Mouse (Mus musculus): ENCODE data around the gene Dst.

Gene Dst

DNA sequence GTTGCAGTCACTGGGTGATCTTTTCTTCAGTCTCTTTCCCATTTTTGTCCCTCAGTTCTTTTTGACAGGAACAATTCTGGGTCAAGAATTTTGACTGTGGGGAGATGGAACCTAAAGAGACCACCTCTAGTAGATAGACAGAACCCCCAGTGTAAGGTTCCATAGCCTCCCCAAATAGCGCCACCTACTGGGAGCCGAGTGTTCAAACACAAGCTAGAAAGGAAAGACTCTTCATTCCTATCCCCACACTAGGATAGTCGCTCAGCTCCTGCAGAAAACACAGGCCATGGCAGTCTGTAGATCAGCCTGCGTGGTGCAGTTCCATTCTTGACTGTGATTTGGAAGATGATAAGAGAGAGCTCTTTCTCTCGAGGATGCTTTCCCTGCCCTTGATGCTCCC, 160.3 kb downstream of the Dst start:
- DNase-seq, result no peak

DNA sequence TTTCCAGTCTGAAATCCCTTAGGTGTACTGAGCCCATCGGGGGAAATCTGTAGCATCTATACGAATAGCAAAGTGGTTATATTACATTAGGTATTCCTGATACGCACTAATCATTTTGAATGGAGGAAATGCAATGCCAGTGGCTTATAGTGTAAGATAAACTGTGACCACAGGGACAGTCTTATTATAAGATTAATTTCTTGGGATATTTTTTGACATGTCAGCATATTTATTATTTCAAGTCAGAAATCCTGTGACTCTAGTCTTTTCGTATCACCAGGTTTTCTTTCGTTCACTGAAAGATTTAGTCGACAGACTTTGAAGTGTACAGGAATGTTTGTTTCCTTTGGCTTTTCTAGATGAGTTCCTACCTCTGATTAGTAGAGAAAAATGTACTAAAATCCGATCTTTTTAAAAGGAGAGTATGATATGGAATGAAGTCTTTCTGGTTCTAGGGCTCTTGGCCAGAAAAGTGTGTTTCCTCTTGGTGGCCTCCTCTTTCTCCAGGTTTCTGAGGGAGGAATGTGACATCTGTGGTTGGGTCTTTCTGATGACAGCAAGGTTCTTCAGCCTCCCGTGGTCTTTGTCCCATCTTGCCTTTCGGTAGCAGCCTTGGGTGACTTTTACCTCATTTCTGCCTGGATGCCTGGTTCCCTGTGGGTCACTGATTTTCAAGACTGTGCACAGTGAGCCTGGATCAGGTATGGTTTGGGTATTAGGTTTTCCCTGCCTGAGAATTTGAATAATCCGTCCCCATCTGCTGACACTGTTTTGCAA, 161.7 kb downstream of the Dst start:
- DNase-seq, result no peak

DNA sequence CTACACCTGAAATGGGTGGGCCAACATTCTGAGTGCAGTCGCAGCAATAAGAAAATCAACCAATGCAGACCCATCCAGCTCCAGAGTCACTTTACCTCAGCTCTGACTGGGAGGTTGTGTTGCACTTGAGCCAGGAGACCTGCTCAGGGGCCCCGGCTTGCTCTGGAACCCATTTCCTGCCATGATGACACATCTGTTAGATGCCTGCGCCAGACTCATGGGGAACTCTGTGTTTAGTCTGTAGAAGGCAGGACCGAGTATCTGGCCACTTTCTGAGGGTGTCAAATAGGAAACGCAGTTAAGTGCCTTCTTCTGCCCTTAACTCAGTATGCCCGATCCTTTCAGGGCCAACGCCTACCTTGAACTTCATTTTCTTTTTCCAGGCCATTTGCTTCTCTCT, 162.4 kb downstream of the Dst start:
- DNase-seq, result no peak

DNA sequence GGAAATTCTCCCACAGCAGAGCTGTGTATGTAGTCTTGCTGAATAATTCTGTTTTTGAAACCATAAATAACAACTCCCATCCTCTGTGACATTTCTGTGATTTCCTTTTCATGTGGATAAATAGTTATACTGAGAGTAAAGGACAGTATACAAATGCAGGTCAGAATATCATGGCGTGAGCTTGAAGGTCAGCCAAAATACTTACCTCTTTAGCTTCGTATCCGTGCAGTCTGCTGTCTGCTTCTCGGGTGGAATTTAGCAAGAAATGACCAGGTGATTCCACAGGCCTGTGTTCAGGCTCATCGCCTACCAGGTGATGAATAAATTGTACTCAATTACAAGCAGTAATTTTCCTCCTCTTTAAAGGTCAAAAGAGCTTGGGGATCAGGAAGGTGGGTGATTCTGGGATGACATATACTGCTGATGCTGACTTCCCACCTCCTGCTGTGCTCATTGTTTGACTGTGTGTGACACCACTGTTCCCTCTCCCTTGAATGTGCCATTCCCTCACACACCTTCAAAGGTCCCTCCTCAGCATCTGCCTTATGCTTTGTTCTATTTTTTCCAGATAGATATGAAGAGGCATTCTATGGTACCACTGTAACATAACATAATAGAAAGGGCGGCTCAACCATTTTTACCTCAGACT, 163.1 kb downstream of the Dst start:
- no peak for DNase-seq

DNA sequence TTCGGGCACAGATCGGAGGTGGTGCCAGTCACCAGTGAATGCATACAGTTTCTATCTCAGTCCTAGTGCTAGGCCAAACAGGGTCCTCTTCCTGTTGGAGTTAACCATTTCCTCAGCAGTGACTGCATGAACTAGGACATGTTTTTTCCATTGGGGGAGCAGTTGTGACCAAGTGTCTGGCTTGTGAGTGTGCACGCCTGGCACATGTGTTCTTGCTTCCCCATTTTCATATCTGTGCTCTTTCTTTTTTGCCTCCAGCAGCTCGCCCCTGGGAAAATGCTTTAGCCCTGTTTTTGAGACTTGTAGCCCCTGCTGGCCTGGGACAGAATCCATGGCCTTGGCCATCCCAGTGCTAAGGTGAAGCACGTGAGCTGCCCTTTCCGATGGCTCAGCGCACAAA, 164.2 kb downstream of the Dst start:
- no peak for DNase-seq

DNA sequence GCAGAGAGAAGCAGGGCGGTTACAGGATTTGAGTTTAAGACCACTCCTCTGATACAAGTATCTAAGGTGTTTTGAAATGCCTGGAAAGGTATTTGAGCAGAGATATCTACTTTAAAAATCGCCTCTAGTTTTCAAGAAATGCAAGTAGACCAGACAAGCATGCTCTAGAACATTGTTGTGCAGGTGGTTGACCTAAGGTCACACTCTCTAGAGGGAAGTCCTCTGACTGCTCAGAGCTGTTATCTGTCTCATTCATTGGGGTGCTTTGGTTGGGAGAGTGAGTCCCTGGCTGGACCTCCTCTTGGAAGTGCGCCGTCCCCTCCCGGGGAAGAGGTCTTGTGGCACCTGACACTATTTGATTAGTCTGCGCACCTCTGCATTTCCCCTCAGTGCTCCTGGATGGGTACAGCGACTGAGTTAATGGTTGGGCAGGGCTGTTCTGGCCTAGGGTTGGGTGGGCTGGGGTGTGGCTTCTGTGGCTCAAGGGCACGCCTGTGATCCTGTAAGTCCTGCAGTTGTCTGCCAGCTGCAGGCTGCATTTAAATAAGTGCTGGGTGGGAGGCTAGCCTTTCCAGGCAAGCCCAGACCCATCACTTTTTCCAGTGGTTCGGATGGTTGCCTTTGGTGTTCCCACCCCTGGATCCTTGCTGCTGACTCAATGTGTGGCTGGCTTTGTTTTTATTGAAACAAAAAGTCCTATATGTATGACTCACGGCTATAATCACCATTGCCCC, 165.6 kb downstream of the Dst start:
- DNase-seq, result peak in 1 of 2 experiments; percentile 26

DNA sequence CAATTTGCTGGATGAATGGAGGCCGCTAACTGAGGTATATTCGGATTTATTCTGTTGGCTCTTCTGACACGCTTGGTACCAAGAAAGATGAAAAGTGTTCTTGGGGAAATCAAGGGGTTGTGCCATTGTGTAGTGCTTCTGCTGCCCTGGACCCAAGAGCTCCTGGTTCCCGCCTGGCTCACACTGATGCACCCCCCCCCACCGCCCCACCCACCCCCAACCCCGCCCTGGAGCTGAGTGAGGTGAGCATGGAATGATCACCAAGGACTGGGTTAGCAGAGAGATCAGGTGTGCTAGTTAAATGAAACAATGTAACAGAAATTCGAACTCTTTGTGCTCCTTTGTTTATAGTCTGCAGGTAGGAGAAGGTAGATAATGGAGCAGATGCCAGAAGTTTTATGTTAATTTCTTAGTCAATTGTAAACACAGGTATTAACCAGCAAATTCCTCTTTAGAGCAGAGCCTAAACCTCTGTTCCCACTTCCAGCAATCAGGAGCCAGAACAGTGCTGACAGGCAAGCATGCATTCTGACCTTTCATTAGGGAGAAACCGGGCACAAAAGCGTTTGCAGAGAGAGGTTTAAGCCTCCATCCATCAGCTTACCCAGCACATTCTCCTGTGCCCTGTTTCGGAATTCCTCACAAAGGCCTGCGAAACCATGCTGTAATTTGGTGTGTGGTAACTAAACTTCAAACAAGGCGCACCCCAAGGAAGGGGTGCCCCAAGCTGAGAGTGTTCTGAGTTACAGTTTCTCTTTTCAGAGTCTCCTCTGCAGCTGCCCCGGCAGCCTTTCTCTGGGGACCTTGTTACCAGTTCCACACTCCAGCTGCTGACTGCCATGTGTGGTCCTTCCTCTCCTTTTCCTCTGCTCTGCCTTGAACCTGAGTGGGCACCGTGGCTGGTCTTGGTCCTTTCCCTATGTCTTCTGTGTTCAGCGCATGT, 166.5 kb downstream of the Dst start:
- no peak for DNase-seq

DNA sequence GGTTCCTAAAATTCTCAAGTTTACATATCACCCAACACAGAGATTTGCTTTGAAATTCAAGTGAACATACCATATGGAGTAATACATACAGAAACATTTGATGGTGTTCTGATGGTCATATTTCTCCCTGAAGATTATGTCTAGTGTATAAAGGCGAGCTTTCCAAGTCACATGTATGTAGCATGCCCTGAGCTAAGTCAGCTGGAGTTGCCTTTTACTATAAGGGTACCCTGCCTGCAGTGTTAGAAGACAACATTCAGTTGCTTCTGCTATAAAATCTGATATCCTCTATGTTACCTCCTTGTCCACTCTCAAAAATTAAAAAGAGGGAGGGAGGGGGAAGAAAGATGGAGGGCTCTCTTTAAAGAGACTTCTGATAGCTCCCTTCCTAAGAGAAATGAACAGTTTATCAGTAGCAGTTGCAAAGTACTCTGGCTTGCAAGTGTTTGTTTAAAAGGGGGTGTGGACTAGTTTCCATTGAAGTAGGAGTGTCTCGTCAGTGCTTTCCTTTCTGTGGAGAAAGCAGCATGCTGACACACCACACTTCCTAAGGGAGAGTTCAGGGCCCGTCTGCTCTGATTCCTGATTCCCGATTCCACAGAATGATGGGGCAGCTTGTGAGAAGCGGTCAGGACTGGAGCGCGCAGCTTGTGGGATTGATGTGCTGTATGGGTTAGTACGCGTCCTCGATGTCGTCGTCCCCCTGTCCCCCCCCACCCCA, 168.8 kb downstream of the Dst start:
- no peak for DNase-seq

DNA sequence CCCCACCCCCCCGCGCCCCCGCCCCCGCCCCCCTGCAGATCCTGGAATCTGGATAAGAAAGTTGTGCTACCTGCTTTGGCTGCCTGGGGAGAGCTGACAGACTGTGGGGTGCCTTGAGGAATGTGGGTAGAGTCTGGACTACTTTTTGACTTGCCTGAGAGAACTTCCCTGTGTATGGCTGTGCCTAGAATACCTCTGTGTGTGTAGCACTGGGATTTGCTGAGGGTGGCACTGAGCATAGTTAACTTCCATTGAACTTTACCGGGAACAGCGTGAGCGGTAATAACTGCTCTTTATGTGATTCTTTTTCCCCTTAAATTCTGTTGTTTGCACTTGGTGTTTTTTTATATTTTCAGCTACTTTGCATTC, 169.4 kb downstream of the Dst start:
- DNase-seq, result no peak

DNA sequence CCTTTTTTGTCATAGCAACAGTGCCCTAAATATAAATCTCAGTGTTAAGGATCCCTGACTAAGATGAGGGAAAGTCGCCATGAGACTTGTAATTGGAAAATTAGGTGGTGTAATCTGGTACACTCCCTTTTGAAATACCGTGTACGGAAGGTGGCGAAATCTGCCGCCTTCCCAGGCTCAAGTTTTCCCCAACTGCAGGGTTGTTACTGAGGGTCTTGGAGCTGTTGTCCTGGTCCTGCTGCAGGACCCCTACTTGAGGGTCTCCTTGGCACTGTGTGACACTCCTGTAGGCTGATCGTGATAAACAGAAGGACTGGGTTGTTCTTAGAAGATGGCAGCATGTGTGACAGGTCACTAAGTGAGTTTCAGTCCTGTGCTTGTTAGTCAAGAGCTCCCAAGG, 169.9 kb downstream of the Dst start:
- DNase-seq, result no peak

DNA sequence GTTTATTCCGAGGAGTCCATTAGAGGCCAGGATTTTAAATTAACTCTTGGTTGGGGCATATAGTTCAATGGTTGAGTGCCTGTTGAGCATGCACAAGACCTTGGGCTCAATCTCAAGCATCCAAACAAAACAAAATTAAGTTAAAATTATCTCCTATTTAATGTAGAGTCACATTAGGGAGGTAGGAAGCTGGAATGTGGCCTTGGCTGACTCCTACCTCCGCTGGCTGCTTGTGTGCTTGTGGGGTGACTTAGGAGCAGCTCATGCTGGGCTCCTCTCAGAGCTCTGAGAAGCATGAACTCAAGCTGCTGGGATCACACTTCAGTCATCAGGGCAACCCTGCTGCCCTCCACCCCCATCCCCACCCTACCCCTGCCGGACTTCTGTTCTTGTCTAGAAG, 181.0 kb downstream of the Dst start:
- no peak for DNase-seq

DNA sequence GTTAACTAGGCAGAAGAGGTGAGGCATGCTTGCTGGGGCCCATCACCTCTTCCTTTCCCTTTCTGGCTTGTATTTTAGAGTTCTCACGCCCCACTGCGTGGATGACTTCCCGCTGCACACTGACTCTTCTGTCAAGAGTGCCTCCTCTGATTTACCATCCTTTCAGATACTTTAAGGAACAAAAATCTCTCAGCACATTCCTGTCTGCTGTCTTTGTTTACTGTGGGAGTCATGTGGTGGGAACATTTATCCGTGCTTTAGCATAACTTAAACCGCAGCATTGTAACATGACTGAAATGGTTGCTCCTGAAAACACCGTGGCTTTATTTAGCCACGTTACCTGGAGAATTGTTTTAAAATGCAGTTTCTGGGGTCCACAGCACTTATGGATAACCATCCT, 182.7 kb downstream of the Dst start:
- no peak for DNase-seq

DNA sequence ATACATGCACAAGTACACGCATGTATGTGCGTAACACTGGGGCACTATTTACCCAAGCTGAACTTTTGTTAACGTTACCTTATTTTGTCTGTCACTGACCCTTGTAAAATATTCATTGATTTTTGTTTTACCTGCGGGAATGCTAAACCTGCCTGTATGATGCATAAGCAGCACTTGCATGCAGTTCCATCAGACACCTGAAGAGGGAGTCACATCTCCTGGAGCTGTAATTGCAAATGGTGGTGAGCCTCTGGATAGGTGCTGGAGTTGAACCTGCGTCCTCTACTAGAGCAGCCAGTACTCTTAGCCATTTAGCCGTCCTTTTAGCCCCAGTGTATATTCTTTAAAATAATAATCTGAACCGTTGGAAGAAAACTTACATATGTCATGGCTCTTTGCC, 185.6 kb downstream of the Dst start:
- no peak for DNase-seq

DNA sequence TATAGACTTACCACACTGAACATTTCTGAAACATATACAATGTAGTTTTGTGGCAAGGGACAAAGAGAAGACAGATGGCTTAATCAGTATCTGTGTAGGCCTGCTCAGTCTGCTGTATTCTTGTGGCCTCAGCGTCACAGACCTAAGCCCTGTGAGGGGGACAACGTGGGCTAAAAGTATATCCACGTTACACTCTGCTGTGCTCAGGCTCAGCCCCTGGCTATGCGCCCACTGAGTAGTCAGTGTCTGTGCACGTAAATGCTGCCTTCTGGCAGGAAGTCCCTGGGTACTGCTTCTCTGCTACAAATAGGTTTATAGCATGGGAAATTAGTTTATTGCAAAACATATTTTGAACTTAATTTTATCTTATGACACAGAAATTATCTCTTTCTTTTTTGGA, 186.3 kb downstream of the Dst start:
- DNase-seq, result no peak

DNA sequence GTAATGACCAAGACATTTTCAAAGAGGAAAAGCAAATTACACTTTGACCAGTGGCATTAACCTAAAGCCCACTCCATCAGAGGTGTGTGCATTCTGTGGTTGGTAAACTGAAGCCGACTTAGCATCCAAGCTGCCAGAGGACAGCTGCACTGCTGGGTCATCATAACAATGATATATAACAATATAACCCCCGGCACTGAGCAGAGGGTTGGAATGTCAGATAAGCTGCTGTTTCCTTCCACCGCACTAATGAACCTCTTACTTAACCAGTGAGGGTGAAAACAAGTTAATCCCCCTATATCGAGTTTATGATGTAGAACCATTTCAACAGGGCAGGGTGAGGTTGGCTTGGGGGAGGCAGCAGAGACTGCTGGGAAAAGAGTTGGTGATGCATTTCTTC, 187.1 kb downstream of the Dst start:
- DNase-seq, result no peak

DNA sequence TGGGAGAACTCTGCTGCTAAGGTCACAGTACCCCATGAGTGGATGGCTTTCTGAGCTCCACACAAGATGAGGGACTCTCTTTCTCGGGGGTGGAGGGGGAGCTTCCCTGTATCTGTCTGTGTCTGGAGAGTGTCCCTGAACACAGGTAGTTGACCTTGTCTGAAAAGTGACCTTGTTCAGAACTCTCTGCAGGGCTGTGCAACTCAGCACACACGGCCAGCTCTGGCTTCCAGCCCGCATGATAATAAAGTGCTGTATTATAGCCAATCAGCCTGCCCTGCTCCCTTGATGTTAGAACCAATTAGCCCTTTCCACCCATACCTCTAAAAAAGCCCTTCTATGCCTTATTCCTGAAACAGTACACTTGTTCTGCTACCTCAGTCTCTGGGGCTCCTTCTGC, 188.9 kb downstream of the Dst start:
- no peak for DNase-seq

DNA sequence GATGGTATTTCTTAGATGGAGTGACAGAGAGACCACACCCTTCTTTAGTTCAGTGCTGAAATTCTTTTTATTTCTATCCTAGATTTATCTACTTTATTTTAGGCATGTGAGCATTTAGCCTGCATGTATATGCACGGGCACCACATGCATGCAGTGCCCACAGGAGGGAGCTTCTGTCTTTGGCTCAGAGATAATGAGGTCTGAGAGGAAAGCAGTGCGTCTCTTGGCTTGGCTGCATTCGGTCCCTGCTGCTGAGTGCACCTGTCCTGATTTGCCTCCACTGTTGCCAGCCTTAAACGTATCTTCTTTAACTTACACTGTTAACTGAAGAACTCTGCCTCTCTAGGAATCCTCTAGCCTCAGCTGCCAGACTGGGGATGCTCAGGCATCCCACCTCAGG, 189.6 kb downstream of the Dst start:
- no peak for DNase-seq

DNA sequence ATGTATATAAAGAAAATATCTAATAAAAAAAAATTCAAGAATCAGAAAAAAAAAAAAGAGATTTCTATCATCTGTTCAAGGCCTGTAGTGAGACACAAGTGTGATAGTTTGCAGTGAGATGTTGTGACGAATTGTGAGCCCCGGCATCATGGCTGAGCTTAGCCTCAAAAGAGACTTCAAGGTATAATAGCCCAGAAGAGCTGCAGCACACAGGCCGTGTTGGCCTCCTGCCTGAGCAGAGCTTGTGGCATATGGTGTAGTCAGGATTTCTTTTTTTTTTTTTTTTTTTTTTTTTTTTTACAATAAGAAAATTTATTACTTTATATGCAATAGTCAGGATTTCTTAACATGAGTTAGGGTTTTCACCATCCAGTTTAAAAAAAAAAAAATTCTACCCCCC, 191.4 kb downstream of the Dst start:
- DNase-seq, result no peak

DNA sequence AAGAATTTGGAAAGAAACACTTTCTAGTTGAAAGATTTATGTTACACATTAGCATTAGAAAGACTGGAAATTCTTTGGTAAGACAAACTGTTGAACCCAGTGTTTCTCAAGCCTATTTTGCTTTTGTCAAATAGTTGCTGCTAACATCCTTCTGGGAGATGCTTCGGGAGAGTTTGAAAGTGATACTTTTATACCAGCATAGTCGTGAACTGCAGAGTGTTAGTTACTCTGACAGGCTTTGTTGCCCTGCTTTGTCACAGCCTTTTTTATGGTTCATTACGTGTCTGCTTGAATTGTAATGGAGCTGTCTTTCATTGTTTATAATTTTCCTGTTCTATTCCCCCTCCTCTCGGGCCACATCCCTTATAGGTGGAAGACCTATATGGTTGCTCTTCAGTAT, 192.4 kb downstream of the Dst start:
- DNase-seq, result no peak

DNA sequence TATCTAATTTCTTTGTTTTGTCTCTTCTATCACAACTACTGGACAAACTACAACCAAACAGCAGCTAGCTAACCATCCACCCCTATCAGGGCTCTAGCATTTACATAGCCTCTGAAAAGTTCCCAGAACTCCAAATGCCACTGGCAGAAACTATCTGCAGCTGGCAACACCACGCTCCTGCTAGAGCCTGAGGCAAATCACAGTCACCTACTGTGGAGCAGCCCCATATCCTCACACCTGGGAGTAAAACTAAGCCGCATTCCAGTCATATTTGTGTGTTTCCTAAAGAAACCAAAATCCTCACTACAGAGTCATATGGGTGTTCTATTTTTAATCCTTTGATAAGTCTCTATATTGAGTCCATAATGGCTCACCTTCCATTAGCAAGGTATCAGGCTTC, 194.6 kb downstream of the Dst start:
- no peak for DNase-seq

DNA sequence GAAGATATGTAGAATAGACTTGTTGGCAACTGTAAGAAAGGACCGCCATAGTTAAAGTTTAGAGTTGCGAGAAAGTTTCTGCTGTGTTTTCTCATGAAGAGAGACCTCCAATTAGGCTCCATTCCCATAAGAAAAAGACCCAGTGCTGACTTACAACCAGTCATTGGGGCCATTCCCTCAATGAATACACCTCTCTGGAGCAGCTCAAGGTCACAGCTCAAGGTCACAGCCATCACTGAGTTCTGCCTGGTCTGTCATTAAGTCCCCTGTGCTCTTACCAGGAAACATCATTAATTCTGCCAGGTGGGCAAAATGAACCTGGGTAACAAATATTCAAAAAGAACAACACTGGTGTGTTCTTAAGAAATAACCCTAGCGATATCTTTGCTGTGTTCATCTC, 195.2 kb downstream of the Dst start:
- no peak for DNase-seq

DNA sequence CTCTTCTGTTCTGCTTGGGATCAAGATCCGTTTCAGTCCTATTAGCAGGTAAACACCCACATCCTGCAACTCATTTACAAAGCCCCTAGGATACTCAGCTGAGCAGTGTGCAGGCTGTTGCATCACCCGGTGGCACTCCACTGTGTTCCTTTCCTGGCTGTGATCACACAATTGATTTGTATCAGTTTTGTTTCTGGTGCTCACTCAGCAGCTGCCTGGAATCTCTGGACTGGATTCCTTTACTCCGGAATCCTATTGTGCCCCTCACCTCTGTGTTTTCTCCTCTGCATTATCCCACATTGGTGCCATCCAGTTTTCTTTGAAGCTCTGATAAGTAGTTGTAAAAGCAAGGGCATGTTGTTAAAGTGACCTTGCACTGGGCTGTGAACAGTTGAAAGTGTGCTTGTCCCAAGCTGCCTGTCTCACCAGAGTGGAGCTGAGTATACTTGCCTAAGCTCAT, 195.7 kb downstream of the Dst start:
- no peak for DNase-seq

Measured in lung, postnatal 4 days (tissue).